Mouse (Mus musculus): ENCODE results near the gene Leo1.

DNA sequence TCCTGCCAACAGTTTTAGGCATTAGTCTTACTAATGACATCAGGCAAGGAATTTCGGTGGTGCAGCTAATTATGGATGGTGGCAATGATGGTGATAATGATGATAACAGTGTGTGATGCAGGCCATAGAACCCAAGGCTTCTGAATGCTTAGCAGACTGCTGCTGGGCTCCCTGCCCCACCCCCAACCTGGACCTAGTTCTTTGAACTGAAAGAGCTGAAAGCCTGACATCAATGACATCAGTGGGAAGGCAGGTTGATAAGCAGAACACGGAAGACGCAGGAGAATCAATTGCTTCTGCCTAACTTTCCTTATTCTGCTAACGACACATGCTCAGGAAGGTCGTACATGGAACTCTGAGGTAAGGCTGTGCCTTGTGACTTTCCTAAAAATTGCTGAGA, 28.1 kb upstream of the Leo1 start:
- TF ChIP-seq CTCF (IDR thresholded peaks at IDR 0.05; ENCODE audit: low read depth) = no peak
- TF ChIP-seq EP300 (IDR thresholded peaks at IDR 0.05; ENCODE audit: low read depth) = no peak

All from liver, embryonic 14.5 days (tissue).